ENCODE assay signal across 8 mouse cellular contexts in the genomic region with DNA sequence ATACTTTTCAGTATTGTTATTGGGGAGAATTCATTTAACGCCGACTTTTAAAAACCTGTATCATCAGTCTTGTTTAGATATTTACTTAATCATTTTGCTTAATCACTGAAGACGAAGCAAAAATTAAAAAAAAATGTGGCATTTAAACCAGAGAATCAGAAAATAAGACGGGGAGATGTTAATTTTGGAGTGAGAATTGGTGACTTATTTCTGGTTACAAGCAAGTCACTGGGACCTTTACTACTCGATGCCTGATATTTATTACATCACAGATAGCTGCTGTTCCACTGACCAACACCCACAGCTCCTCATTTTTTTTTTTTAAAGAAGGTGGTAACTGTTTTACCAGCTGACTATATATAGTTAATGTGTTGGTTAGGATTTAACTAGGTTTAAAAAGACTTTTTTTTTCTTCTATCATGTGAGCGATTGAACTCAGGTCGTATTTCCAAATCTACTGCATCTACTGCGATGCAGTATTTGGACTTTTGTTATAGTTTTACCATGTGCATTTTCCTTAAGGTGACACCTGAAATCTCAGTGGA. TPM values are rescaled to one million over a fixed set of nuclear protein-coding genes. Genes with fewer than 3 reads are reported as not detected.
DNase-seq lines count a peak whose midpoint lies in the region; ATAC-seq and TF ChIP-seq lines count a peak whose summit lies in the region.

No protein-coding gene starts in this region.

- H3K9me3 ChIP-seq in heart, embryonic 13.5 days: no peaks in the 10 kb centered on the region
- H3K9me3 ChIP-seq in G1E (replicated peaks): no peaks in the 10 kb centered on the region
- H3K9me3 ChIP-seq in forebrain, embryonic 15.5 days: no peaks in the 10 kb centered on the region

- H3K27ac ChIP-seq in heart, embryonic 13.5 days (replicated peaks): peak overlapping the region; percentile 100; the same call in 1 of the 2 replicates
- H3K27ac ChIP-seq in forebrain, embryonic 15.5 days (replicated peaks): peak overlapping the region; percentile 99
- peak overlapping the region; percentile 44 for H3K27ac ChIP-seq in macrophage
- H3K27ac ChIP-seq in thymus, adult 2 months (ENCODE audit: control insufficient read depth, insufficient read depth, low read length): no peak overlapping the region

- 21% methylated on average over 8 of the region's 8 CpGs for WGBS in heart, embryonic 13.5 days
- 19% methylated on average over 8 of the region's 8 CpGs for WGBS in forebrain, embryonic 15.5 days
- WGBS in macrophage (ENCODE audit: missing documents): 17% methylated on average over 8 of the region's 8 CpGs
- WGBS in thymus, adult 2 months: 17% methylated on average over 8 of the region's 8 CpGs

- no peak for TF ChIP-seq CTCF in G1E (IDR thresholded peaks at IDR 0.05; ENCODE audit: low read depth, low read length)
- no peak for TF ChIP-seq CTCF in thymus, adult 2 months (IDR thresholded peaks at IDR 0.05; ENCODE audit: borderline replicate concordance, control insufficient read depth, extremely low read depth, insufficient read depth, low read length, poor library complexity)

- H3K4me2 ChIP-seq in heart, embryonic 13.5 days: peak overlapping the region; percentile 79
- peak overlapping the region; percentile 52 for H3K4me2 ChIP-seq in forebrain, embryonic 15.5 days (replicated peaks)

- no peaks in the 10 kb centered on the region for H3K27me3 ChIP-seq in heart, embryonic 13.5 days (replicated peaks)
- no peaks in the 10 kb centered on the region for H3K27me3 ChIP-seq in G1E (ENCODE audit: insufficient read depth, low read length)
- no peaks in the 10 kb centered on the region for H3K27me3 ChIP-seq in forebrain, embryonic 15.5 days
- no peaks in the 10 kb centered on the region for H3K27me3 ChIP-seq in thymus, adult 2 months (ENCODE audit: control insufficient read depth, insufficient read depth, low read length)

- no peak for TF ChIP-seq POLR2A in thymus, adult 2 months (IDR thresholded peaks at IDR 0.05; ENCODE audit: control insufficient read depth, extremely low read depth, insufficient read depth, low read length, poor library complexity)

- H3K9ac ChIP-seq in heart, embryonic 13.5 days: peak overlapping the region; percentile 100
- peak overlapping the region; percentile 97 for H3K9ac ChIP-seq in forebrain, embryonic 15.5 days (replicated peaks)

- H3K36me3 ChIP-seq in heart, embryonic 13.5 days: peaks cover 21% of the 10 kb centered on the region
- peaks cover 28% of the 10 kb centered on the region for H3K36me3 ChIP-seq in G1E (replicated peaks)
- no peaks in the 10 kb centered on the region for H3K36me3 ChIP-seq in forebrain, embryonic 15.5 days
- H3K36me3 ChIP-seq in macrophage (ENCODE audit: inconsistent target): peaks cover 5% of the 10 kb centered on the region; the same call in 1 of the 2 replicates
- H3K36me3 ChIP-seq in thymus, adult 2 months (ENCODE audit: control insufficient read depth, insufficient read depth, low read length): no peaks in the 10 kb centered on the region

- H3K4me3 ChIP-seq in heart, embryonic 13.5 days: peak overlapping the region; percentile 92
- H3K4me3 ChIP-seq in G1E (ENCODE audit: low read depth, low read length) (peak overlapping the region; percentile 80), macrophage (ENCODE audit: inconsistent target) (peak overlapping the region; percentile 75)
- peak overlapping the region; percentile 94 for H3K4me3 ChIP-seq in forebrain, embryonic 15.5 days
- no peak overlapping the region for H3K4me3 ChIP-seq in thymus, adult 2 months (ENCODE audit: control insufficient read depth, insufficient read depth, low read length)

- intact Hi-C loops in heart, postnatal 14 days (cut with DNase I): loop anchor here (5.0 kb wide), 2 partner anchors 50 to 115 kb away; a partner anchor contains a TSS

- no peak for ATAC-seq in heart, embryonic 13.5 days (ENCODE audit: extremely low read depth, insufficient number of reproducible peaks, low FRiP score, low TSS enrichment)
- no peak for ATAC-seq in G1E (ENCODE audit: extremely low read depth, insufficient number of reproducible peaks, low FRiP score, poor library complexity, severe bottlenecking)
- ATAC-seq in forebrain, embryonic 15.5 days (replicated peaks): no peak

- no peak for DNase-seq in heart, postnatal 14 days
- peak; percentile 21 for DNase-seq in G1E (ENCODE audit: low spot score)
- no peak for DNase-seq in spleen, adult 12 weeks (ENCODE audit: low spot score)
- no peak for DNase-seq in embryo, embryonic 10 days (ENCODE audit: low spot score)
- DNase-seq in thymus, adult 2 months: no peak

- H3K4me1 ChIP-seq in heart, embryonic 13.5 days: peaks cover 34% of the 10 kb centered on the region
- peaks cover 21% of the 10 kb centered on the region for H3K4me1 ChIP-seq in G1E (ENCODE audit: insufficient read depth, low read depth, low read length)
- H3K4me1 ChIP-seq in forebrain, embryonic 15.5 days: peaks cover 22% of the 10 kb centered on the region
- peaks cover 7% of the 10 kb centered on the region for H3K4me1 ChIP-seq in thymus, adult 2 months (replicated peaks; ENCODE audit: control insufficient read depth, insufficient read depth, low read length)

- H3K79me2 ChIP-seq in macrophage (ENCODE audit: inconsistent target): peaks cover 55% of the 10 kb centered on the region

RNA-seq across cellular contexts. Expression of a gene that starts 1.1 kb away (rescaled TPM):
- 15.5 and 17.8 TPM in 2 replicates for polyA plus RNA-seq in heart, embryonic 13.5 days (2015; fragmentation: Nextera tagmentation; extraction: Ambion mirVana)
- 100 to 1,000 TPM; 113 to 117 TPM for total RNA-seq in heart, postnatal 14 days (2021)
- total RNA-seq in G1E (2014; fragmentation: Nextera tagmentation) (124 and 127 TPM in 2 replicates), G1E (2017) (184 and 201 TPM in 2 replicates)
- polyA plus RNA-seq in G1E (2012) (27.4 and 31.1 TPM in 2 replicates), macrophage (2018) (154 to 176 TPM (median 162 TPM) in 3 replicates)
- polyA plus RNA-seq in forebrain, embryonic 15.5 days (2015; fragmentation: Nextera tagmentation; extraction: Ambion mirVana): 19.4 and 21.4 TPM in 2 replicates
- 10 to 100 TPM; 12.7 to 78.8 (median 48.8) TPM for total RNA-seq in macrophage (2018; cell fraction: chromatin; rRNA removed)
- 100 to 1,000 TPM; 133 to 241 (median 169) TPM for total RNA-seq in macrophage (2018; cell fraction: cytosol; rRNA removed)
- 100 to 1,000 TPM in 18 of 26 experiments, 10 to 100 TPM in 8; 47.0 to 205 (median 120) TPM for total RNA-seq in macrophage (2018; cell fraction: nucleus; rRNA removed)
- 36.6 and 41.4 TPM in 2 replicates for polyA plus RNA-seq in thymus, adult 2 months (2012; rRNA removed)

RNA-seq across cellular contexts. Expression of a gene that starts 51.9 kb away (rescaled TPM):
- 90.8 and 97.2 TPM in 2 replicates for polyA plus RNA-seq in heart, embryonic 13.5 days (2015; fragmentation: Nextera tagmentation; extraction: Ambion mirVana)
- 10 to 100 TPM; 15.8 to 17.5 TPM for total RNA-seq in heart, postnatal 14 days (2021)
- total RNA-seq in G1E (2014; fragmentation: Nextera tagmentation): 102 and 130 TPM in 2 replicates
- total RNA-seq in G1E (2017): 89.9 and 91.3 TPM in 2 replicates
- 60.5 and 72.2 TPM in 2 replicates for polyA plus RNA-seq in G1E (2012)
- polyA plus RNA-seq in forebrain, embryonic 15.5 days (2015; fragmentation: Nextera tagmentation; extraction: Ambion mirVana): 87.1 and 87.6 TPM in 2 replicates
- 100 to 1,000 TPM in 2 of 26 experiments, 10 to 100 TPM in 23, 1 to 10 TPM in 1; 9.3 to 138 (median 41.8) TPM for total RNA-seq in macrophage (2018; cell fraction: chromatin; rRNA removed)
- 100 to 1,000 TPM; 173 to 535 (median 285) TPM for total RNA-seq in macrophage (2018; cell fraction: cytosol; rRNA removed)
- 100 to 1,000 TPM in 15 of 26 experiments, 10 to 100 TPM in 11; 28.5 to 350 (median 129) TPM for total RNA-seq in macrophage (2018; cell fraction: nucleus; rRNA removed)
- 104 to 207 TPM (median 148 TPM) in 3 replicates for polyA plus RNA-seq in macrophage (2018)
- polyA plus RNA-seq in thymus, adult 2 months (2012; rRNA removed): 33.9 and 38.1 TPM in 2 replicates

RNA-seq across cellular contexts. Expression of a gene that starts 52.0 kb away (rescaled TPM):
- polyA plus RNA-seq in heart, embryonic 13.5 days (2015; fragmentation: Nextera tagmentation; extraction: Ambion mirVana): 37.4 and 37.5 TPM in 2 replicates
- total RNA-seq in heart, postnatal 14 days (2021): 10 to 100 TPM; 36.4 to 42.7 TPM
- total RNA-seq in G1E (2014; fragmentation: Nextera tagmentation) (224 and 235 TPM in 2 replicates), G1E (2017) (89.4 and 95.3 TPM in 2 replicates)
- polyA plus RNA-seq in G1E (2012) (8.5 and 8.7 TPM in 2 replicates), macrophage (2018) (43.6 to 76.2 TPM (median 51.3 TPM) in 3 replicates)
- 47.1 and 49.5 TPM in 2 replicates for polyA plus RNA-seq in forebrain, embryonic 15.5 days (2015; fragmentation: Nextera tagmentation; extraction: Ambion mirVana)
- total RNA-seq in macrophage (2018; cell fraction: chromatin; rRNA removed): 10 to 100 TPM; 16.0 to 58.2 (median 41.9) TPM
- 10 to 100 TPM; 32.8 to 57.1 (median 42.2) TPM for total RNA-seq in macrophage (2018; cell fraction: cytosol; rRNA removed)
- 10 to 100 TPM; 18.6 to 55.1 (median 34.3) TPM for total RNA-seq in macrophage (2018; cell fraction: nucleus; rRNA removed)
- polyA plus RNA-seq in thymus, adult 2 months (2012; rRNA removed): 13.0 and 14.1 TPM in 2 replicates

RNA-seq across cellular contexts. Expression of a gene that starts 59.4 kb away (rescaled TPM):
- 0.11 and 0.15 TPM in 2 replicates for polyA plus RNA-seq in heart, embryonic 13.5 days (2015; fragmentation: Nextera tagmentation; extraction: Ambion mirVana)
- total RNA-seq in heart, postnatal 14 days (2021): under 1 TPM in 1 of 2 experiments, not detected in 1; 0.10 TPM
- not detected in 2 replicates for total RNA-seq in G1E (2014; fragmentation: Nextera tagmentation)
- 0.06 TPM in 1 of 2 replicates, not detected in the other for total RNA-seq in G1E (2017)
- not detected in 2 replicates for polyA plus RNA-seq in G1E (2012)
- 0.08 and 0.10 TPM in 2 replicates for polyA plus RNA-seq in forebrain, embryonic 15.5 days (2015; fragmentation: Nextera tagmentation; extraction: Ambion mirVana)
- under 1 TPM in 10 of 26 experiments, not detected in 16; 0.33 to 0.59 (median 0.37) TPM for total RNA-seq in macrophage (2018; cell fraction: chromatin; rRNA removed)
- total RNA-seq in macrophage (2018; cell fraction: cytosol; rRNA removed): under 1 TPM in 1 of 26 experiments, not detected in 25; 0.11 TPM
- total RNA-seq in macrophage (2018; cell fraction: nucleus; rRNA removed): under 1 TPM in 14 of 26 experiments, not detected in 12; 0.21 to 0.72 (median 0.32) TPM
- polyA plus RNA-seq in macrophage (2018): not detected in 3 replicates
- polyA plus RNA-seq in thymus, adult 2 months (2012; rRNA removed): not detected in 2 replicates
